Mouse (Mus musculus): ENCODE measurements at regions not wholly inside any gene's neighbourhood (a gene's known extent, or its start where the extent isn't known, plus 50 kb on each side); places are given as distances from the start of the nearest gene placed in this dataset.

GRCm38 (mm10) chr2:171840058-171840713 lies 203.1 kb downstream of the Cbln4 start:
- dilution Hi-C loops (cut with MboI; ENCODE audit: extremely low pct_ligation_motif_present, extremely low pct_unique_long_range_greater_than_20kb, low sequenced_read_pairs), result no loop called here
- H3K9me3 ChIP-seq (replicated peaks; ENCODE audit: low read length), result peaks cover 57% of the 10 kb centered on the region
- TF ChIP-seq CHD2 (IDR thresholded peaks at IDR 0.05; ENCODE audit: low read length), result no peak
- no peak for TF ChIP-seq CTCF (conservative IDR thresholded peaks at IDR 0.05 in 1 of 2, IDR thresholded peaks at IDR 0.05 in 1 of 2; ENCODE audit: low read depth in 2 of 2, low read length in 2 of 2)
- TF ChIP-seq JUND (conservative IDR thresholded peaks at IDR 0.05; ENCODE audit: low read depth, low read length), result no peak
- TF ChIP-seq ZMIZ1 (IDR thresholded peaks at IDR 0.05; ENCODE audit: low read depth, low read length), result no peak
- TF ChIP-seq UBTF (IDR thresholded peaks at IDR 0.05; ENCODE audit: low read depth, low read length), result no peak
- no peak for TF ChIP-seq TBP (conservative IDR thresholded peaks at IDR 0.05; ENCODE audit: low read depth, low read length)
- no peak for TF ChIP-seq USF1 (IDR thresholded peaks at IDR 0.05; ENCODE audit: low read depth, low read length)
- no peak for TF ChIP-seq PAX5 (IDR thresholded peaks at IDR 0.05; ENCODE audit: low read length)
- no peak for TF ChIP-seq MAFK (IDR thresholded peaks at IDR 0.05; ENCODE audit: insufficient replicate concordance, low read length)
- no peak for TF ChIP-seq POLR2A (IDR thresholded peaks at IDR 0.05; ENCODE audit: low read depth, low read length)
- no peak for TF ChIP-seq RCOR1 (conservative IDR thresholded peaks at IDR 0.05; ENCODE audit: low read depth, low read length)
- TF ChIP-seq NELFE (IDR thresholded peaks at IDR 0.05; ENCODE audit: low read depth, low read length), result no peak
- TF ChIP-seq ETS1 (conservative IDR thresholded peaks at IDR 0.05; ENCODE audit: low read depth, low read length), result no peak

GRCm38 (mm10) chr2:171822156-171822555 lies 221.1 kb downstream of the Cbln4 start:
- in situ Hi-C loops (cut with MboI; ENCODE audit: low pct_ligation_motif_present, low pct_unique_long_range_greater_than_20kb, low sequenced_read_pairs), result no loop called here

More at GRCm38 (mm10) chr2:171840058-171840713, 203.1 kb downstream of the Cbln4 start:
- Histone ChIP-seq H3K27me3 (replicated peaks) (no peaks in the 10 kb centered on the region), H3K79me2 (replicated peaks; ENCODE audit: control insufficient read depth, extremely low read depth, insufficient read depth, poor library complexity, severe bottlenecking) (no peaks in the 10 kb centered on the region), H3K4me2 (ENCODE audit: insufficient read depth, low read depth, poor library complexity, severe bottlenecking) (no peak overlapping the region), H3K4me3 (replicated peaks in 1 of 3; ENCODE audit: low read depth in 2 of 3, low read length in 2 of 3, poor library complexity in 1 of 3) (no peak overlapping the region), H3K36me3 (replicated peaks in 1 of 2; ENCODE audit: control insufficient read depth in 1 of 2, insufficient read depth in 1 of 2, low read length in 1 of 2) (no peaks in the 10 kb centered on the region), H3K9ac (ENCODE audit: insufficient read depth, low read depth) (no peak overlapping the region), H3K4me1 (ENCODE audit: control insufficient read depth in 1 of 2, insufficient read depth in 2 of 2) (no peaks in the 10 kb centered on the region), H3K27ac (ENCODE audit: insufficient read depth, low read depth) (no peak overlapping the region)
- DNase-seq (ENCODE audit: extremely low read depth), result no peak
- in situ Hi-C loops (cut with MboI; ENCODE audit: low pct_ligation_motif_present, low pct_unique_long_range_greater_than_20kb, low sequenced_read_pairs), result no loop called here

More at GRCm38 (mm10) chr2:171822156-171822555, 221.1 kb downstream of the Cbln4 start:
- peaks cover 70% of the 10 kb centered on the region for H3K9me3 ChIP-seq (replicated peaks; ENCODE audit: low read length)
- H3K36me3 ChIP-seq (replicated peaks in 1 of 2; ENCODE audit: control insufficient read depth in 1 of 2, insufficient read depth in 1 of 2, low read length in 1 of 2), result no peaks in the 10 kb centered on the region
- no peak overlapping the region for H3K9ac ChIP-seq (ENCODE audit: insufficient read depth, low read depth)
- no peak overlapping the region for H3K4me2 ChIP-seq (ENCODE audit: insufficient read depth, low read depth, poor library complexity, severe bottlenecking)
- dilution Hi-C loops (cut with MboI; ENCODE audit: extremely low pct_ligation_motif_present, extremely low pct_unique_long_range_greater_than_20kb, low sequenced_read_pairs), result no loop called here
- TF ChIP-seq JUND (conservative IDR thresholded peaks at IDR 0.05; ENCODE audit: low read depth, low read length), result no peak
- TF ChIP-seq EP300 (IDR thresholded peaks at IDR 0.05; ENCODE audit: low read length), result no peak
- TF ChIP-seq BHLHE40 (IDR thresholded peaks at IDR 0.05; ENCODE audit: low read depth, low read length), result no peak
- TF ChIP-seq CHD2 (IDR thresholded peaks at IDR 0.05; ENCODE audit: low read length), result no peak
- no peak for TF ChIP-seq RCOR1 (conservative IDR thresholded peaks at IDR 0.05; ENCODE audit: low read depth, low read length)
- TF ChIP-seq MYC (IDR thresholded peaks at IDR 0.05; ENCODE audit: low read depth, low read length), result no peak
- no peak for TF ChIP-seq ZKSCAN1 (IDR thresholded peaks at IDR 0.05; ENCODE audit: borderline replicate concordance, low read depth, low read length)
- no peak for TF ChIP-seq GABPA (IDR thresholded peaks at IDR 0.05; ENCODE audit: insufficient replicate concordance, low read depth, low read length)
- TF ChIP-seq PAX5 (IDR thresholded peaks at IDR 0.05; ENCODE audit: low read length), result no peak
- TF ChIP-seq NELFE (IDR thresholded peaks at IDR 0.05; ENCODE audit: low read depth, low read length), result no peak
- no peak for TF ChIP-seq POLR2A (IDR thresholded peaks at IDR 0.05; ENCODE audit: low read depth, low read length)
- TF ChIP-seq IRF4 (IDR thresholded peaks at IDR 0.05; ENCODE audit: low read depth, low read length), result no peak
- TF ChIP-seq ZC3H11A (IDR thresholded peaks at IDR 0.05; ENCODE audit: low read depth, low read length), result no peak
- TF ChIP-seq NRF1 (IDR thresholded peaks at IDR 0.05; ENCODE audit: low read depth, low read length), result no peak
- TF ChIP-seq MXI1 (IDR thresholded peaks at IDR 0.05; ENCODE audit: low read depth, low read length), result no peak
- TF ChIP-seq HCFC1 (IDR thresholded peaks at IDR 0.05; ENCODE audit: low read depth, low read length), result no peak
- DNase-seq (ENCODE audit: extremely low read depth), result no peak
- no peaks in the 10 kb centered on the region for H3K4me1 ChIP-seq (ENCODE audit: control insufficient read depth in 1 of 2, insufficient read depth in 2 of 2)
- no peaks in the 10 kb centered on the region for H3K27me3 ChIP-seq (replicated peaks)
- no peak overlapping the region for H3K27ac ChIP-seq (ENCODE audit: insufficient read depth, low read depth)
- H3K79me2 ChIP-seq (replicated peaks; ENCODE audit: control insufficient read depth, extremely low read depth, insufficient read depth, poor library complexity, severe bottlenecking), result no peaks in the 10 kb centered on the region
- H3K4me3 ChIP-seq (replicated peaks in 1 of 3; ENCODE audit: low read depth in 2 of 3, low read length in 2 of 3, poor library complexity in 1 of 3), result no peak overlapping the region

Measured in CH12.LX (cell line).